Mouse (Mus musculus): ENCODE data around the gene Vars. TPM values are rescaled to one million over a fixed set of nuclear protein-coding genes. Genes with fewer than 3 reads are reported as not detected.

Gene Vars
- polyA plus RNA-seq, 1 experiment from 2014 or later: 35.5 TPM

DNA sequence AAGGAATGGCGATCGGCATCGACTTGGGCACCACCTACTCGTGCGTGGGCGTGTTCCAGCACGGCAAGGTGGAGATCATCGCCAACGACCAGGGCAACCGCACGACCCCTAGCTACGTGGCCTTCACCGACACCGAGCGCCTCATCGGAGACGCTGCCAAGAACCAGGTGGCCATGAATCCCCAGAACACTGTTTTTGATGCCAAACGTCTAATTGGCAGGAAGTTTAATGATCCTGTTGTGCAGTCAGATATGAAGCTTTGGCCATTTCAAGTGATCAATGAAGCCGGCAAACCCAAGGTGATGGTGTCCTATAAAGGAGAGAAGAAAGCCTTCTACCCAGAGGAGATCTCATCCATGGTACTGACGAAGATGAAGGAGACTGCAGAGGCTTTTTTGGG is 23.8 kb upstream of the Vars start:
- Histone ChIP-seq H3K4me1 (replicated peaks; ENCODE audit: control insufficient read depth, insufficient read depth) (no peaks in the 10 kb centered on the region), H3K27me3 (ENCODE audit: control insufficient read depth, insufficient read depth, low read length) (no peaks in the 10 kb centered on the region), H3K9me3 (ENCODE audit: control insufficient read depth, low read length) (no peaks in the 10 kb centered on the region), H3K4me2 (replicated peaks; ENCODE audit: low read depth) (no peak overlapping the region), H3K9ac (ENCODE audit: low read length) (no peak overlapping the region), H3K36me3 (ENCODE audit: control insufficient read depth, insufficient read depth, low read length) (no peaks in the 10 kb centered on the region), H3K27ac (replicated peaks) (no peak overlapping the region), H3K4me3 (ENCODE audit: low read depth, low read length) (no peak overlapping the region)
- WGBS: 94% methylated on average over 20 of the region's 20 CpGs
- ATAC-seq (ENCODE audit: low FRiP score, low TSS enrichment) (no peak), DNase-seq (ENCODE audit: low spot score) (no peak)
- TF ChIP-seq EP300 (optimal IDR thresholded peaks at IDR 0.05) (no peak), CTCF (IDR thresholded peaks at IDR 0.05; ENCODE audit: low read depth) (no peak)

DNA sequence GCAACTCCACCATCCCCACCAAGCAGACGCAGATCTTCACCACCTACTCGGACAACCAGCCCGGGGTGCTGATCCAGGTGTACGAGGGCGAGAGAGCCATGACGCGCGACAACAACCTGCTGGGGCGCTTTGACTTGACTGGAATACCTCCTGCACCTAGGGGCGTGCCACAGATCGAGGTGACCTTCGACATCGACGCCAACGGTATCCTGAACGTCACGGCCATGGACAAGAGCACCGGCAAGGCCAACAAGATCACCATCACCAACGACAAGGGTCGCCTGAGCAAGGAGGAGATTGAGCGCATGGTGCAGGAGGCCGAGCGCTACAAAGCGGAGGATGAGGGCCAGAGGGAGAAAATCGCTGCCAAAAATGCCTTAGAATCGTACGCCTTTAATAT is 22.5 kb upstream of the Vars start:
- Histone ChIP-seq H3K4me3 (ENCODE audit: low read depth, low read length) (no peak overlapping the region), H3K4me1 (replicated peaks; ENCODE audit: control insufficient read depth, insufficient read depth) (no peaks in the 10 kb centered on the region), H3K27me3 (ENCODE audit: control insufficient read depth, insufficient read depth, low read length) (no peaks in the 10 kb centered on the region), H3K36me3 (ENCODE audit: control insufficient read depth, insufficient read depth, low read length) (no peaks in the 10 kb centered on the region), H3K9me3 (ENCODE audit: control insufficient read depth, low read length) (no peaks in the 10 kb centered on the region), H3K4me2 (replicated peaks; ENCODE audit: low read depth) (no peak overlapping the region), H3K27ac (replicated peaks) (no peak overlapping the region), H3K9ac (ENCODE audit: low read length) (no peak overlapping the region)
- ATAC-seq (ENCODE audit: low FRiP score, low TSS enrichment) (no peak), DNase-seq (ENCODE audit: low spot score) (no peak)
- TF ChIP-seq EP300 (optimal IDR thresholded peaks at IDR 0.05): no peak
- no peak for TF ChIP-seq CTCF (IDR thresholded peaks at IDR 0.05; ENCODE audit: low read depth)
- WGBS: 89% methylated on average over 27 of the region's 27 CpGs

DNA sequence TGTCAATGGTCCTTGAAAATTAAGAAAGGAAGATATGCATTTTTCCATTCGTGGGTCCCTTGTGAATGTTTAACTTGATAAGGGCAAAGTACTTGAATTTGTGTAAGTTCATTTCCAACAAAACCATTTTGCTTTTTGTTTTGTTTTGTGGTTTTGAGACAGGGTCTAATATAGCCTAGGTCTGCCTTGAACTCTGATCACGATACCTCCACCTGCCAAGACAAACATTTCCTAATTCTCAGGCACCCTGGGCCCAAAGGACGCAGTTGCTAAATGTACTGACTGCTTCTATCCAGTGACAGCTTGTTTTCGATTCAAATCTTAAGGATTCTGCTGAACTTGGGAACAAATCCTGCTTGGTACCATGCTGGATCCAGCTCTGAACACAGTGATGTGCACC is 21.2 kb upstream of the Vars start:
- DNase-seq (ENCODE audit: low spot score): no peak

DNA sequence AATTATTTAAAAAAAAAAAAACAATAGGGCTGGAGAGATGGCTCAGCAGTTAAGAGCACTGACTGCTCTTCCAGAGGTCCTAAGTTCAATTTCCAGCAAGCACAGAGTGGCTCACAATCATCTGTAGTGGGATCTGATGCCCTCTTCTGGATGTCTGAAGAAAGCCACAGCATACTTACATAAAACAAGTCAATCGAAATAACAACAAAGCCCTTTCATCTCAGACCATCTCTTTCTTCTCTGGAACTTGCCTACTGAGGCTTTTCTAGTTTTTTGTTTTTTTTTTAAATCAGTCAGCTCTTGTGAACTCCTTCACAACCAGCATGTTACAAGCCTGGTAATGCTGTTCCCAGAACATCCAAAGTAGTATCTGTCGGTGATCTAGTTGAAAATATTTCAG is 20.1 kb upstream of the Vars start:
- TF ChIP-seq EP300 (optimal IDR thresholded peaks at IDR 0.05) (no peak), CTCF (IDR thresholded peaks at IDR 0.05; ENCODE audit: low read depth) (peak; percentile 83)

More for the DNA sequence above, 21.2 kb upstream of the Vars start:
- ATAC-seq (ENCODE audit: low FRiP score, low TSS enrichment): no peak
- Histone ChIP-seq H3K27me3 (ENCODE audit: control insufficient read depth, insufficient read depth, low read length) (no peaks in the 10 kb centered on the region), H3K9ac (ENCODE audit: low read length) (no peak overlapping the region), H3K9me3 (ENCODE audit: control insufficient read depth, low read length) (no peaks in the 10 kb centered on the region), H3K4me3 (ENCODE audit: low read depth, low read length) (no peak overlapping the region), H3K4me2 (replicated peaks; ENCODE audit: low read depth) (no peak overlapping the region), H3K36me3 (ENCODE audit: control insufficient read depth, insufficient read depth, low read length) (no peaks in the 10 kb centered on the region), H3K27ac (replicated peaks) (no peak overlapping the region), H3K4me1 (replicated peaks; ENCODE audit: control insufficient read depth, insufficient read depth) (no peaks in the 10 kb centered on the region)
- TF ChIP-seq CTCF (IDR thresholded peaks at IDR 0.05; ENCODE audit: low read depth): no peak
- TF ChIP-seq EP300 (optimal IDR thresholded peaks at IDR 0.05): no peak
- WGBS: 90% methylated on average over 4 of the region's 4 CpGs

DNA sequence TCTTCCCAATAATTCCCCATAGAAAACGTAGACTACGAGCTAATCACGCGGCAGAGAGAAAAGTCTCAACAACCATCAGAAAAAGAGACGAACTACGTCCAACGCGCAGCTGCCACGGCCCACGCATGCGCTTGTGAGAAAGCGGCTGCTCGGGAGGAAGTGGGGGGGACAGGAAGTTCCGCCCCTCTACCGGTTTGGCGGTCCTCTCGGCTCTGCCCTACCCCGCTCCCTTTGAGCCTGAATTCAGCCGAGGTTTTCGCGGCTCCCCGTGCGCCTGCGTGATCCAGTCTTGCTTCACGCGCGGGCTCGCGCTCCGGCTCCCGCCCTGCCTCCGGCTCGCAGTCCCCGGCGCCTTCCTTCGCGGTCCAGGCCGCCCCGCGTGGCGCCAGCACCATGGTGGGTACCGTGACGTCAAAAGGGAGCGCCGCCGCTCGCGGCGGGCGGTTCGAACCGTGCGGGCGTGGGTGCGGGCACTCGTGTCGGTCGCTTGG is 19.1 kb upstream of the Vars start, which contains the start of gene Lsm2:
TSS of gene Lsm2 (plus strand) at position 173 of the 491 bp plus-strand sequence.
- peak; percentile 92 for ATAC-seq (ENCODE audit: low FRiP score, low TSS enrichment)
- H3K9me3 ChIP-seq (ENCODE audit: control insufficient read depth, low read length): no peaks in the 10 kb centered on the region

More for the DNA sequence above, 20.1 kb upstream of the Vars start:
- 2% methylated on average over 2 of the region's 2 CpGs for WGBS
- ATAC-seq (ENCODE audit: low FRiP score, low TSS enrichment): no peak
- Histone ChIP-seq H3K4me1 (replicated peaks; ENCODE audit: control insufficient read depth, insufficient read depth) (no peaks in the 10 kb centered on the region), H3K4me3 (ENCODE audit: low read depth, low read length) (peak overlapping the region; percentile 77), H3K4me2 (replicated peaks; ENCODE audit: low read depth) (peak overlapping the region; percentile 91), H3K36me3 (ENCODE audit: control insufficient read depth, insufficient read depth, low read length) (0 out of 2 replicates have a peak, but pooled peaks cover 2% of the 10 kb centered on the region), H3K27ac (replicated peaks) (peak overlapping the region; percentile 97; the same call in 1 of the 2 replicates), H3K27me3 (ENCODE audit: control insufficient read depth, insufficient read depth, low read length) (no peaks in the 10 kb centered on the region), H3K9ac (ENCODE audit: low read length) (peak overlapping the region; percentile 82), H3K9me3 (ENCODE audit: control insufficient read depth, low read length) (no peaks in the 10 kb centered on the region)
- no peak for DNase-seq (ENCODE audit: low spot score)

DNA sequence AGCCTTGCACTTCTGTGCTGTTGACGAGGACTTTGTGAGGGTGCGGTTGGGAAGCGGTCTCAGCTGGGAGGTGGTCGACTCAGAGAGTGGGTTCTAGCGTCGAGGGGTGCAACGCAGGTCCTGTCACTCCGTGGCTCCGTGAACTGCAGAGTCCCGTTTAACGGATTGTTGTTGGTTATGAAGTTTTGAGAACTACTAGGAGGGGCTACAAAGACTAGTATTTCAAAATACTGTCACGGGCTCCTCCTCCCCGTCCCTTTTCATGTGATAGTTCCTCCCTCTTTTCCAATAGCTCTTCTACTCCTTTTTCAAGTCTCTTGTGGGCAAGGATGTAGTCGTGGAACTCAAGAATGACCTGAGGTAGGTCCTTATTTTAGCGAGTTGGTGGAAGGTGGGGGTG is 18.5 kb upstream of the Vars start:
- H3K27me3 ChIP-seq (ENCODE audit: control insufficient read depth, insufficient read depth, low read length): no peaks in the 10 kb centered on the region
- peak overlapping the region; percentile 91 for H3K4me2 ChIP-seq (replicated peaks; ENCODE audit: low read depth)
- H3K36me3 ChIP-seq (ENCODE audit: control insufficient read depth, insufficient read depth, low read length): peaks cover 6% of the 10 kb centered on the region; the same call in 1 of the 2 replicates
- H3K4me1 ChIP-seq (replicated peaks; ENCODE audit: control insufficient read depth, insufficient read depth): no peaks in the 10 kb centered on the region
- ATAC-seq (ENCODE audit: low FRiP score, low TSS enrichment) (peak; percentile 25), DNase-seq (ENCODE audit: low spot score) (no peak)
- TF ChIP-seq CTCF (IDR thresholded peaks at IDR 0.05; ENCODE audit: low read depth) (no peak), EP300 (optimal IDR thresholded peaks at IDR 0.05) (no peak)
- WGBS: 0% methylated on average over 15 of the region's 15 CpGs
- H3K4me3 ChIP-seq (ENCODE audit: low read depth, low read length): peak overlapping the region; percentile 77
- peak overlapping the region; percentile 82 for H3K9ac ChIP-seq (ENCODE audit: low read length)
- peak overlapping the region; percentile 97 for H3K27ac ChIP-seq (replicated peaks)
- H3K9me3 ChIP-seq (ENCODE audit: control insufficient read depth, low read length): no peaks in the 10 kb centered on the region

More for the DNA sequence above, 19.1 kb upstream of the Vars start, which contains the start of gene Lsm2:
- H3K4me1 ChIP-seq (replicated peaks; ENCODE audit: control insufficient read depth, insufficient read depth): no peaks in the 10 kb centered on the region
- WGBS: under 1% methylated on average over 57 of the region's 58 CpGs
- TF ChIP-seq CTCF (IDR thresholded peaks at IDR 0.05; ENCODE audit: low read depth): peak; percentile 7; the same call in 1 of the 2 replicates
- TF ChIP-seq EP300 (optimal IDR thresholded peaks at IDR 0.05): no peak
- H3K27ac ChIP-seq (replicated peaks): peak within 1 kb of the TSS; percentile 97
- H3K27me3 ChIP-seq (ENCODE audit: control insufficient read depth, insufficient read depth, low read length): no peaks in the 10 kb centered on the region
- peak; percentile 92 for DNase-seq (ENCODE audit: low spot score)
- peak within 1 kb of the TSS; percentile 77 for H3K4me3 ChIP-seq (ENCODE audit: low read depth, low read length)
- peak within 1 kb of the TSS; percentile 91 for H3K4me2 ChIP-seq (replicated peaks; ENCODE audit: low read depth)
- H3K9ac ChIP-seq (ENCODE audit: low read length): peak within 1 kb of the TSS; percentile 82
- peaks cover 6% of the 10 kb centered on the region; the same call in 1 of the 2 replicates for H3K36me3 ChIP-seq (ENCODE audit: control insufficient read depth, insufficient read depth, low read length)
